11 mouse cellular contexts compared by ENCODE assay signal in the genomic region with DNA sequence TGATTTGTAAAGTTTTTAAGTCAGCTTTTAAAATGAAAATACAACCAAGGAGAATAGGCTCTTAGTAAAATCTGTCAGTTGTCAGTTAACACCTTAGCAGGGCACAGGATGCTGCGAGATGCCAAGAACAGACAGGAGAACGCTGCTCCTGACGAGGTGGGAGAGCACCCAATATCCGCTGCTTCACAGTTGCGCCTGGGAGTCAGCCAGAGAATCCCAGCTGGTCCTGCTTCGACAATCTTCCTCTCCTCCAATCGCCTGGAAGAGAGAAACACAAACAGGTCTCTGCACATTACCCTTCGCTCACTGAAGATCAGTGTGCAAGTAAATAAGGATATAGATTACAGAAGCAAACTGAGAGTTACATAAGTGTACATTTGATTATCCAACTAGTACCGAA.
A peak's percentile ranks its signal among the peaks of the same experiment; 100 is the strongest.
DNase-seq lines count a peak whose midpoint lies in the region; ATAC-seq and TF ChIP-seq lines count a peak whose summit lies in the region.
"Had no signal": no experiment of that assay in that cellular context is flagged by ENCODE, and none has a peak within 500 bp of the region (broad histone marks: within the 10 kb centered on the region; RNA-seq: fewer than 3 reads in every experiment).

No protein-coding gene starts in this region.

- H3K4me1 ChIP-seq in midbrain, postnatal 0 days (ENCODE audit: insufficient read depth, low read length) = no peaks in the 10 kb centered on the region
- H3K4me1 ChIP-seq in midbrain, embryonic 11.5 days (ENCODE audit: control insufficient read depth, insufficient read depth, low read length) = no peaks in the 10 kb centered on the region
- H3K4me1 ChIP-seq: midbrain, embryonic 12.5 days; neural tube, embryonic 15.5 days; stomach, embryonic 15.5 days had no signal

- H3K9ac ChIP-seq in midbrain, postnatal 0 days (replicated peaks; ENCODE audit: low read length, poor library complexity, severe bottlenecking) = no peak overlapping the region
- H3K9ac ChIP-seq in midbrain, embryonic 11.5 days (ENCODE audit: low read length) = no peak overlapping the region
- H3K9ac ChIP-seq: midbrain, embryonic 12.5 days; neural tube, embryonic 15.5 days; stomach, embryonic 15.5 days had no signal

- no peak overlapping the region for H3K27ac ChIP-seq in midbrain, postnatal 0 days (ENCODE audit: low read depth, low read length)
- H3K27ac ChIP-seq in midbrain, embryonic 11.5 days (ENCODE audit: low read depth, low read length) = no peak overlapping the region
- peak overlapping the region; percentile 39; the same call in 1 of the 2 replicates for H3K27ac ChIP-seq in layer of hippocampus, adult 2 months
- H3K27ac ChIP-seq: midbrain, embryonic 12.5 days; neural tube, embryonic 15.5 days; stomach, embryonic 15.5 days had no signal

- H3K4me3 ChIP-seq in midbrain, postnatal 0 days (ENCODE audit: low read depth, low read length) = no peak overlapping the region
- H3K4me3 ChIP-seq in midbrain, embryonic 11.5 days (ENCODE audit: low read depth, low read length) = no peak overlapping the region
- H3K4me3 ChIP-seq in layer of hippocampus, adult 2 months = no peak overlapping the region
- H3K4me3 ChIP-seq: midbrain, embryonic 12.5 days; neural tube, embryonic 15.5 days; stomach, embryonic 15.5 days had no signal

- TF ChIP-seq CTCF in midbrain, postnatal 0 days (IDR thresholded peaks at IDR 0.05) = no peak
- TF ChIP-seq CTCF in layer of hippocampus, adult 2 months (conservative IDR thresholded peaks at IDR 0.05) = no peak

- ATAC-seq in midbrain, postnatal 0 days (ENCODE audit: low FRiP score) = no peak
- ATAC-seq in midbrain, embryonic 11.5 days (ENCODE audit: low FRiP score) = no peak

- intact Hi-C loops in left cerebral cortex, postnatal 36 days (cut with DNase I) = no loop called here

- DNase-seq in midbrain, postnatal 0 days (ENCODE audit: low spot score) = peak; percentile 51
- no peak for DNase-seq in midbrain, embryonic 11.5 days (ENCODE audit: low spot score, missing footprints)
- DNase-seq in layer of hippocampus, adult 2 months (ENCODE audit: low spot score in 2 of 2) = peak; percentile 42 to 61
- DNase-seq in left cerebral cortex, postnatal 36 days (ENCODE audit: low spot score in 2 of 2) = peak; percentile 30
- no peak for DNase-seq in spleen, adult 12 weeks (ENCODE audit: low spot score)
- no peak for DNase-seq in urinary bladder, adult 2 months (ENCODE audit: low spot score)
- DNase-seq in spleen, adult 18-20 months = no peak
- DNase-seq: kidney, adult 8-10 months had no signal

- H3K4me2 ChIP-seq in midbrain, postnatal 0 days (ENCODE audit: low read depth, low read length, poor library complexity, severe bottlenecking) = no peak overlapping the region
- no peak overlapping the region for H3K4me2 ChIP-seq in midbrain, embryonic 11.5 days
- H3K4me2 ChIP-seq: midbrain, embryonic 12.5 days; neural tube, embryonic 15.5 days; stomach, embryonic 15.5 days had no signal

- no peaks in the 10 kb centered on the region for H3K9me3 ChIP-seq in midbrain, postnatal 0 days (ENCODE audit: low read length)
- no peaks in the 10 kb centered on the region for H3K9me3 ChIP-seq in midbrain, embryonic 11.5 days (ENCODE audit: control insufficient read depth, low read length)
- H3K9me3 ChIP-seq: midbrain, embryonic 12.5 days; neural tube, embryonic 15.5 days; stomach, embryonic 15.5 days had no signal

- no peaks in the 10 kb centered on the region for H3K36me3 ChIP-seq in midbrain, postnatal 0 days (ENCODE audit: insufficient read depth, low read length)
- H3K36me3 ChIP-seq in midbrain, embryonic 11.5 days (ENCODE audit: control insufficient read depth, insufficient read depth, low read length) = no peaks in the 10 kb centered on the region
- H3K36me3 ChIP-seq: midbrain, embryonic 12.5 days; neural tube, embryonic 15.5 days; stomach, embryonic 15.5 days had no signal

- H3K27me3 ChIP-seq in midbrain, postnatal 0 days (ENCODE audit: insufficient read depth, low read length) = no peaks in the 10 kb centered on the region
- H3K27me3 ChIP-seq in midbrain, embryonic 11.5 days (ENCODE audit: control insufficient read depth, insufficient read depth, low read length) = no peaks in the 10 kb centered on the region
- H3K27me3 ChIP-seq: midbrain, embryonic 12.5 days; neural tube, embryonic 15.5 days; stomach, embryonic 15.5 days had no signal

- WGBS in midbrain, postnatal 0 days = 70% methylated on average over 9 of the region's 9 CpGs
- WGBS in midbrain, embryonic 11.5 days = 78% methylated on average over 9 of the region's 9 CpGs

Comparison
In these comparisons a context has a peak if more than half of its experiments do, and no peak if none do; other contexts are left out.
1. DNase-seq: peak in midbrain, postnatal 0 days (single experiment), layer of hippocampus, adult 2 months (2 of 2) and left cerebral cortex, postnatal 36 days (2 of 2); none in midbrain, embryonic 11.5 days (single experiment), spleen, adult 12 weeks (single experiment), urinary bladder, adult 2 months (single experiment) and spleen, adult 18-20 months (0 of 2).